Mouse (Mus musculus) liver, postnatal 0 days (tissue): ENCODE data around the gene Hdac1. TPM values are rescaled to one million over a fixed set of nuclear protein-coding genes. Genes with fewer than 3 reads are reported as not detected.

ENCODE experiments used
- ATAC-seq: fragments of 200-750 bp; cut with Nextera tagmentation; 2 replicates; pipeline ENCODE4 v1.8.0; 2017; ENCODE audit warnings: mild to moderate bottlenecking, moderate library complexity
- DNase-seq: peaks from one replicate; pipeline ENCODE4 v3.0.0-alpha.2; 2016
- H3K27ac ChIP-seq: fragments of 300-500 bp; sonication (generic); 2 replicates; pipeline ENCODE4 v1.5.1; 2014; ENCODE audit warnings: antibody characterized with exemption, moderate library complexity, mild to moderate bottlenecking, low read depth
- H3K27me3 ChIP-seq: fragments of 300-500 bp; sonication (generic); 2 replicates; pipeline ENCODE4 v1.6.1; 2014; ENCODE audit warnings: low read length, control low read depth, mixed read lengths; ENCODE audit not compliant: insufficient read depth
- H3K36me3 ChIP-seq: fragments of 300-500 bp; sonication (generic); replicated peaks from 2 replicates; pipeline ENCODE4 v1.6.1; 2014; ENCODE audit warnings: mild to moderate bottlenecking, control low read depth, low read length, moderate library complexity, mixed read lengths; ENCODE audit not compliant: insufficient read depth
- H3K4me1 ChIP-seq: fragments of 300-500 bp; sonication (generic); 2 replicates; pipeline ENCODE4 v1.6.1; 2014; ENCODE audit warnings: antibody characterized with exemption, mild to moderate bottlenecking, control low read depth; ENCODE audit not compliant: insufficient read depth
- H3K4me2 ChIP-seq: fragments of 300-500 bp; sonication (generic); 2 replicates; pipeline ENCODE4 v1.6.1; 2014; ENCODE audit warnings: low read depth, mild to moderate bottlenecking, low read length, moderate library complexity, mixed read lengths
- H3K4me3 ChIP-seq: fragments of 300-500 bp; sonication (generic); 2 replicates; pipeline ENCODE4 v1.5.1; 2014; ENCODE audit warnings: low read depth, low read length
- H3K9ac ChIP-seq: fragments of 300-500 bp; sonication (generic); replicated peaks from 2 replicates; pipeline ENCODE4 v1.6.1; 2014; ENCODE audit warnings: mild to moderate bottlenecking, moderate library complexity
- H3K9me3 ChIP-seq: fragments of 300-500 bp; sonication (generic); 2 replicates; pipeline ENCODE4 v1.6.1; 2016; ENCODE audit warnings: mild to moderate bottlenecking, control low read depth, low read length, mixed read lengths
- CTCF ChIP-seq: sonication (generic); IDR thresholded peaks from 2 replicates; pipeline ENCODE4 v1.5.1; 2016; ENCODE audit warnings: antibody characterized with exemption, low read depth
- EP300 ChIP-seq: IDR thresholded peaks from 2 replicates; pipeline ENCODE4 v1.6.1; 2016; ENCODE audit warnings: antibody characterized with exemption, low read depth, mild to moderate bottlenecking
- WGBS: fragments of 180-500 bp; shearing (Covaris S2); extraction: QIAGEN DNeasy Blood & Tissue Kit; methylation state at CpG from one replicate; pipeline ENCODE4 v1.1.7; 2014; ENCODE audit not compliant: insufficient replicate concordance; 5-methylcytosine and 5-hydroxymethylcytosine counted together
- microRNA-seq: library from miRNA; unstranded; fragments of <30 nt; microRNA quantifications from one replicate; pipeline ENCODE4, GENCODE M21; 2016
- polyA plus RNA-seq: library from polyadenylated mRNA; unstranded; fragments of >200 nt; fragmentation: Nextera tagmentation; extraction: Ambion mirVana; gene quantifications from 2 replicates; pipeline ENCODE4 v1.2.1, GENCODE M21; 2015

The Hdac1 gene
- polyA plus RNA-seq, 1 experiment from 2014 or later, result 59.0 TPM

DNA sequence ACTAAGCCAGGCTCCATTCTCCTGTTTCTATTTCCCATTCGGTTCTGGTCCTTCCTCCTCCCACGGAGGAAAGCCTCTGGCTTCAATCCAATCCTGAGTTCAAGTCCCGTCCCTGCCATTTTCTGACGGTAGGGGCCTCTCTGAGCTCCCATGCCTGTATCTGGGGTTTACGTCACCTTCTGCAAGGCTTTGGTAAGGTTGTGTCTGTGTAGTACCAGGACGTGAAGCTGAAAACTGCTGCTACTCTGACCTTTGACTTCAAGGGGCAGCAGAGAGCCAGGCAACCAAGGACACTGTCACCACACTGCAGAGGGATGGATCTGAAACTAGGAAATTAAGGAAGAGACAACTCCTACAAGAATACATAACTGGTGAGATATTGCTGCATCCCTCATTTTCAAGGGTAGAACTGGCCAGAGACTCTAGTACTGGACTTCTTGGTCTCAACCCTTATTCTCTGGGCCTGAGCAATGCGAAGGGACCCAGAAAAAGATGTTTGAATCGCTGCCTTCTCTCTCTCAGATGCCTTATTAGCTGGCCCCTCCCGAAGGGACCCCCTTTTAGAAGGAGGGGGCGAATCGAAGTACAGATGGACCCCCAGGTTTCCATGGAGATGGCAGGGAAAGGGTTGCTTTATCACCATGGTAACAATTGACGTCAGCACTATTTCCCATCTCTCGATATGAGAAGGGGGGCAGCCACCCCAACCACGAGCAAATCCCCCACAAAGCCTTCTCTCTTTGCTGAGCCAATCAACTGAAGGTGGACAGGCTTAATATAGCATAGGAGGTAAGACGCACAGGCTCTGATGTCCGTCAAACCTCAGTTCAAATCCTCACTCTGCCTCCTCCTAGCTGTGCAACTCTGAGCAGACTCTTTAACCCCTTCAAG, 46.6 kb downstream of the Hdac1 start:
- DNase-seq, result no peak
- H3K27ac ChIP-seq, result 0 out of 2 replicates have a peak overlapping the region, but pooled peaks have one; percentile 13
- peak; percentile 14; the same call in 1 of the 2 replicates for ATAC-seq
- H3K36me3 ChIP-seq, result no peaks in the 10 kb centered on the region
- WGBS, result 22% methylated on average over 16 of the region's 16 CpGs
- H3K4me3 ChIP-seq, result no peak overlapping the region
- H3K4me2 ChIP-seq, result peak overlapping the region; percentile 2; the same call in 1 of the 2 replicates
- peaks cover 22% of the 10 kb centered on the region for H3K4me1 ChIP-seq
- no peak overlapping the region for H3K9ac ChIP-seq
- no peaks in the 10 kb centered on the region for H3K9me3 ChIP-seq
- H3K27me3 ChIP-seq, result peaks cover 12% of the 10 kb centered on the region
- peak; percentile 61 for TF ChIP-seq CTCF
- no peak for TF ChIP-seq EP300

DNA sequence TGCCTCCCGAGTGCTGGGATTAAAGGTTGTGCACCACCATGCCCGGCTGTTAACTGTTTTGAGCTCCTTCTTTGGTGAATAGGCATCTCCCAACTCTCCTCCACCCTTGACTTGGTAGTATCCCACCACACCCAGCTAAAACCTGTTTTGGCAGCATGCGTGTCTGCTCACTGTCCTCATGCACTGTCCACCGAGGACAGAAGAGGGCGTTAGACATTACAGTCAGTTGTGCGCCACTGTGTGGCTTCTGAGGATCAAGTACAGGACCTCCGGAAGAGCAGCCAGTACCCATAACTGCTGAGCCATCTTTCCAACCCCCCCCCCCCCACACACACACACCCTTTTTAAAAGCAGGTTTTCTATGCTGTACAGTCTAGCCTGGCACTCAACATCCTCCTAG, 47.8 kb downstream of the Hdac1 start:
- H3K4me2 ChIP-seq, result no peak overlapping the region

DNA sequence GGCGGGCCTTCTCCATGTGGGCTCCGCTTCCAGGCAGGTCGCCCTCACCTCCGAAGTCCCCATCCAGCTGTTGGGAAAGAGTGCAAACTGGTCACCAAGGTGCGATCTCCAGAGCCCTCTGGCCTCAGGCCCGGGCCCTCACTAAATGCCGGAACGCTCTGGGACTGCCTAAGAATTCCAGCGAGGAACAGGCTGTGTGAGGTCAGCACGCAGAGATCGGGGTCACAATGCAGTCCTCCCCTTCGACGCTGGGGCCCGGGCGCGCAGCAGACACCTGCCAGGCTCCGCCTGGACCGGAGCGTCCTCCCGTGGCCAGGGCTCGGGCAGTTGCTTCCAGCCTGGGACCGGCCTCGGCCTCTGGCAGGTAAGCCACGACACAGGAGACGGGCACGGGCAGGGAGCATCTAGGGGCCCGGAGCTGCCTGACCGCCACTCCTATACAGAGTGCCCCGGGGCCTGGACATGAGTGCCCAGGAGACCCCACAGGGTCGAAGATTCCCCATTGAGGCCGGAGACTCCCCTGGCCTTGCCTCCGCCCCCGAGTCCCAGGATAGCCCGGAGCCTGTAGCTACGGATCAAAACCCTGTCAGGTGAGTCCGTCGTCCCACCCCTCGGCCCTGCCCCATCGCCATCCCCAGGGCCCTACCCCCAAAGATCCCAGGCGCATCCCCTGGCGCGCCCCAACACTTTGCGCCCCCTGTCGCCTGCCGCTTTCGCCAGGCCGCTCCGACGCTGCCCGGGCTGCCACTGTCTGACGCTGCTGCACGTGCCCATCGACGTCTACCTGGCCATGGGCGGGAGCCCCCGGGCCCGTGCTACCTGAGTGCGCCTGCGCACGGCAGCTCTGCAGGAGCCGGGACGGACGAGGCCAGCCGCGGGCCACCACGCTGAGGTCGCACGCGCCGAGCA, 51.3 kb downstream of the Hdac1 start, which contains the start of the genes Tssk3 and Fam229a:
Tssk3 (minus strand) TSS at position 51 of the 909 bp plus-strand sequence.
Fam229a (plus strand) TSS at position 219 of the 909 bp plus-strand sequence.
- Histone ChIP-seq H3K4me2 (peak within 1 kb of the TSS; percentile 62), H3K9ac (peak within 1 kb of the TSS; percentile 44), H3K9me3 (no peaks in the 10 kb centered on the region), H3K36me3 (peaks cover 34% of the 10 kb centered on the region), H3K4me3 (peak within 1 kb of the TSS; percentile 36), H3K27me3 (peaks cover 16% of the 10 kb centered on the region), H3K27ac (no peak within 1 kb of the TSS), H3K4me1 (peaks cover 9% of the 10 kb centered on the region)
- peak; percentile 40 for DNase-seq
- TF ChIP-seq CTCF (peak; percentile 26; the same call in 1 of the 2 replicates), EP300 (no peak)
- peak; percentile 68 for ATAC-seq
- WGBS, result 8% methylated on average over 68 of the region's 70 CpGs

More for the DNA sequence above, 47.8 kb downstream of the Hdac1 start:
- no peak for DNase-seq
- H3K9me3 ChIP-seq, result no peaks in the 10 kb centered on the region
- no peak overlapping the region for H3K4me3 ChIP-seq
- H3K9ac ChIP-seq, result no peak overlapping the region
- ATAC-seq, result no peak
- H3K4me1 ChIP-seq, result peaks cover 18% of the 10 kb centered on the region
- peaks cover 2% of the 10 kb centered on the region for H3K36me3 ChIP-seq
- TF ChIP-seq CTCF, result peak; percentile 55
- no peak for TF ChIP-seq EP300
- WGBS, result 59% methylated on average over 6 of the region's 7 CpGs
- H3K27ac ChIP-seq, result no peak overlapping the region
- H3K27me3 ChIP-seq, result peaks cover 16% of the 10 kb centered on the region

DNA sequence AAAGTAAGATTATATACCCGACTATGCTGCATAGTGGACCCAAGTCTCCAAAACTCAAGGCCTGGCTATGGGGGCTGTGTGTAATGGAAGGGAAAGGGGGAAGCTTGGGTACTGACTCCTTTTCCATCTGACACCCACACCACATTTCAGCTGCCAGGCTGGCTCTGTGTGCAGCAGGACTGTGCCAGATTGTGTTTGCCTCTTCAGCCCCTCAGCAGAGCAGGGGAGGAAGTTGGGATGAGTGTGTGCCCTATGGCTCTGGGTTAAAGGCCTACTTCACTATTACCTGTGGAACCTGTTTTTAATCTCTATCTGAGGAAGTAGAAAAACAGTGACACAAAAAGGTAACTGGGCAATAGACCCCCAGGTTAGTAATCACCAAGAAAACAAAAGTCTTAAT, 61.4 kb downstream of the Hdac1 start:
- DNase-seq, result no peak
- WGBS, result 93% methylated on average over 1 of the region's 1 CpGs
- ATAC-seq, result no peak

DNA sequence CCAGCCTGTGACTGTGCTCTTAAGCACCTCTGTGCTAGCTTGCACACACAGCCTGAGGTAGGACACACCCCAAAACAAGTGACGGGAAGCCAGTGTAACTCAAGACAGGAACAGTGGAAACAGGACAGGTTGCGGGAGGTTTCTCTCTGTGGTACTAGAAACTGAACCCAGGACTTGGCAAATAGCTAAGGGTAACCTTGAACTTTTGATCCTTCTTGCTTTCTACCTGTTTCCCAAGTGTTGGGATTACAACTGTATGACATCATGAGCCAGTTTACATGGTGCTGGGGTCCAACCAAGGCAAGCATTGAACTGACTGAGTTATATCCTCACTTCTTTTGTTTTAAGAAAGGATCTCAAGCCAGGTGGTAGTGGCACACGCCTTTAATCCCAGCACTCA, 62.6 kb downstream of the Hdac1 start:
- H3K4me1 ChIP-seq, result no peaks in the 10 kb centered on the region
- DNase-seq, result no peak
- H3K27ac ChIP-seq, result no peak overlapping the region
- 93% methylated on average over 3 of the region's 3 CpGs for WGBS
- no peak overlapping the region for H3K4me3 ChIP-seq
- no peak overlapping the region for H3K4me2 ChIP-seq
- peak; percentile 8; the same call in 1 of the 2 replicates for ATAC-seq
- peaks cover 95% of the 10 kb centered on the region for H3K36me3 ChIP-seq
- TF ChIP-seq EP300 (no peak), CTCF (no peak)
- no peaks in the 10 kb centered on the region for H3K9me3 ChIP-seq
- H3K9ac ChIP-seq, result no peak overlapping the region
- no peaks in the 10 kb centered on the region for H3K27me3 ChIP-seq

More for the DNA sequence above, 61.4 kb downstream of the Hdac1 start:
- TF ChIP-seq EP300 (no peak), CTCF (no peak)
- H3K4me3 ChIP-seq, result no peak overlapping the region
- H3K9ac ChIP-seq, result no peak overlapping the region
- H3K27ac ChIP-seq, result no peak overlapping the region
- no peaks in the 10 kb centered on the region for H3K27me3 ChIP-seq
- no peaks in the 10 kb centered on the region for H3K4me1 ChIP-seq
- H3K9me3 ChIP-seq, result no peaks in the 10 kb centered on the region
- H3K4me2 ChIP-seq, result no peak overlapping the region
- peaks cover 98% of the 10 kb centered on the region for H3K36me3 ChIP-seq

DNA sequence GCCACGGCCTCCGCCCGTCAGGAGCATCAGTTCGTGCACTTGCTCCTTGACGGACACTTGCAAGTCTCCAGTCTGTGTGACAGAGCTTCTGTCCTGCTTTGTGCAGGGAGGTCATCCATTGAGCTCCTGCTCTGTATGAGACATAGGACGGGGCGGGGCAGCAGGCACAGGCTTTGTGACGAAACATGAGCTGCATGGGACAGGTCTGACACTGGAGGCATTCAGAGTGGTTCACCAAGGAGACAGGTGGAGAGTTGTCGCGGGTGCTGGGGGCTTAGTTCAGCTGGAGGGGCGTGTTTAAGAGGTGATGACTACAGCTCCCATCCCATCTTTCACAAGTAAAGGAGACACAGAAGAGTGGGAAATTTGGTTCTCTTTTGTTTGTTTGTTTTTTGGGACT, 66.5 kb downstream of the Hdac1 start:
- TF ChIP-seq CTCF, result no peak
- TF ChIP-seq EP300, result no peak
- H3K9ac ChIP-seq, result no peak overlapping the region
- 88% methylated on average over 11 of the region's 11 CpGs for WGBS

More for the DNA sequence above, 66.5 kb downstream of the Hdac1 start:
- Histone ChIP-seq H3K4me2 (no peak overlapping the region), H3K36me3 (peaks cover 91% of the 10 kb centered on the region), H3K9me3 (no peaks in the 10 kb centered on the region), H3K4me3 (no peak overlapping the region), H3K27me3 (no peaks in the 10 kb centered on the region), H3K27ac (no peak overlapping the region), H3K4me1 (no peaks in the 10 kb centered on the region)
- DNase-seq (no peak), ATAC-seq (no peak)

Small RNA genes within 50 kb of the gene (microRNA-seq; reads per million reads assigned to microRNA genes)
- gene Mir8119, result not detected

Other genes with a start within 250 kb of the Hdac1 start
- 163 and 167 TPM in 2 replicates for gene Rbbp4, start 207.3 kb downstream of the Hdac1 start, polyA plus RNA-seq
- gene Zbtb8os, start 207.0 kb downstream of the Hdac1 start, polyA plus RNA-seq, result 32.2 and 34.2 TPM in 2 replicates
- gene Zbtb8a, start 164.6 kb downstream of the Hdac1 start, polyA plus RNA-seq, result 1.9 and 2.3 TPM in 2 replicates
- 0.40 and 0.55 TPM in 2 replicates for gene Zbtb8b, start 101.9 kb downstream of the Hdac1 start, polyA plus RNA-seq
- gene Bsdc1, start 81.1 kb downstream of the Hdac1 start, polyA plus RNA-seq, result 37.4 and 40.7 TPM in 2 replicates
- 0.11 and 0.14 TPM in 2 replicates for gene Tssk3, start 51.7 kb downstream of the Hdac1 start, polyA plus RNA-seq
- gene Fam229a, start 51.5 kb downstream of the Hdac1 start, polyA plus RNA-seq, result 0.41 and 0.88 TPM in 2 replicates
- 42.7 and 46.9 TPM in 2 replicates for gene Marcksl1, start 29.1 kb downstream of the Hdac1 start, polyA plus RNA-seq
- 3.3 and 3.4 TPM in 2 replicates for gene Lck, start 30.9 kb upstream of the Hdac1 start, polyA plus RNA-seq
- 13.1 and 15.0 TPM in 2 replicates for gene Fam167b, start 35.8 kb upstream of the Hdac1 start, polyA plus RNA-seq
- gene Eif3i, start 57.9 kb upstream of the Hdac1 start, polyA plus RNA-seq, result 119 and 125 TPM in 2 replicates
- gene Tmem234, start 58.0 kb upstream of the Hdac1 start, polyA plus RNA-seq, result 81.7 and 93.9 TPM in 2 replicates
- 0.54 and 0.71 TPM in 2 replicates for gene Dcdc2b, start 71.5 kb upstream of the Hdac1 start, polyA plus RNA-seq
- gene Iqcc, start 76.4 kb upstream of the Hdac1 start, polyA plus RNA-seq, result 5.2 and 8.2 TPM in 2 replicates
- gene Ccdc28b, start 81.2 kb upstream of the Hdac1 start, polyA plus RNA-seq, result 13.1 and 15.7 TPM in 2 replicates
- 12.5 and 14.0 TPM in 2 replicates for gene Txlna, start 98.4 kb upstream of the Hdac1 start, polyA plus RNA-seq
- gene Kpna6, start 130.1 kb upstream of the Hdac1 start, polyA plus RNA-seq, result 3.3 and 3.7 TPM in 2 replicates
- 2.2 and 2.3 TPM in 2 replicates for gene Tmem39b, start 154.1 kb upstream of the Hdac1 start, polyA plus RNA-seq
- 18.7 and 19.6 TPM in 2 replicates for gene Khdrbs1, start 199.6 kb upstream of the Hdac1 start, polyA plus RNA-seq